Mouse (Mus musculus): ENCODE measurements at regions not wholly inside any gene's neighbourhood (a gene's known extent, or its start where the extent isn't known, plus 50 kb on each side); places are given as distances from the start of the nearest gene placed in this dataset.
A peak's percentile ranks its signal among the peaks of the same experiment; 100 is the strongest.

DNA sequence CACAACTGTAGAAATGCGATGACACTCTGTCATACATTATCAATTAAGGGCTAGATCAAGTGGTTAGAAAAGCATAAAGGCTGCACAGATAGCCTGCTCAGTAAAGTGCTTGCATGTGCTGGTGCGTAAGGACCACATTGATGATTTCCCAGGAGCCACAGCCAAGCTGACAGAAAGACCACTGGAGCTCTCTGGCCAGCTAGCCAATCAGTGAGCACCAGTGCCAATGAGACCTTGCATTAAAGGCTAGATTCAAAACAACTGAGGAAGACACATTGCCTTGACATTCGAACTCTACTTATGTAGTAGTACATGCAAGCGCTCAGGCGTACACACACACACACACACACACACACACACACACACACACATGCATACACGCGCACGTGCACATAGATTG lies 96.1 kb upstream of the App start:
- no peak for DNase-seq (ENCODE audit: low read depth)
- TF ChIP-seq POLR2A (IDR thresholded peaks at IDR 0.05; ENCODE audit: borderline replicate concordance, extremely low read depth, insufficient read depth, insufficient read length, poor library complexity, severe bottlenecking) (no peak), CTCF (IDR thresholded peaks at IDR 0.05; ENCODE audit: borderline replicate concordance, extremely low read depth, insufficient read depth, insufficient read length) (no peak)

DNA sequence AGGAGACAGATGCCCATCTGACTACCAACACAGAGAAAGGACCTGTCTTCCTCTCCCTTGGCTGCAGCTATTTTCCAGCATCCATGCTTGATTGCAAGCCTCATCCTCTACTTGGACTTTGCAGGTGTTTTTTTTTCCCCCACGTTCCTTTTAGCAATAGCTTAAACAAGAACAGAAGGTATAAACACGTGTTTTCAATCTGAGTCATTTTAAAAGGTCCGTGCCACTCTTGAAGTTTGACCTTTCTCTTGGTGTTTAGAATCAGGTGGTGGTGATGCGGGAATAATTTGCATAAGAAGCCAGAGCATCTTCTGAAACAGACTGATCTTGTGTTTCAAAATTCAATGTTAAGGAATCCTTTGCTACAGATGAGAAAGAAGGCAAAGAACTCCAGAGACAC lies 86.3 kb upstream of the App start:
- TF ChIP-seq POLR2A (IDR thresholded peaks at IDR 0.05; ENCODE audit: borderline replicate concordance, extremely low read depth, insufficient read depth, insufficient read length, poor library complexity, severe bottlenecking), result no peak
- TF ChIP-seq CTCF (IDR thresholded peaks at IDR 0.05; ENCODE audit: borderline replicate concordance, extremely low read depth, insufficient read depth, insufficient read length), result no peak
- DNase-seq (ENCODE audit: low read depth), result no peak

DNA sequence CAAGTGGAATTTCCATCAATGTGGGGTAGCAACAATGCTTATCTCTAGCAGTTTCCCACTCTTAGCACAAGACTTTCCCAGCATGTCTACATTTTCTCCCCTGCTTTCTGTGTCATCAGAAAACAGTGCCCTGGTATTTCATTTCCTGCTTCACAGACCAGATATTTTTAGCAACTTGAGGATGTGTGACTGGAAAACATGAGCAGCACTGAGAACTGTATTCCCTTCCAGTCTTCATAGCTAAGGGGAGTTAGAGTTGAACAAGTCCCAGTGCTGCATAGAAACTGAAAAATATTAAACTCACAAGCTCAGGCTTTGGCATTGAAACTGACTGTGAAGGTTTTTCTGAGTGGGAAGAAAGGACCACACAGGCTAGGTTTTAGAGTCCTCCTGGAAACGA lies 73.7 kb upstream of the App start:
- no peak for TF ChIP-seq CTCF (IDR thresholded peaks at IDR 0.05; ENCODE audit: borderline replicate concordance, extremely low read depth, insufficient read depth, insufficient read length)
- peak; percentile 28 for DNase-seq (ENCODE audit: low read depth)

DNA sequence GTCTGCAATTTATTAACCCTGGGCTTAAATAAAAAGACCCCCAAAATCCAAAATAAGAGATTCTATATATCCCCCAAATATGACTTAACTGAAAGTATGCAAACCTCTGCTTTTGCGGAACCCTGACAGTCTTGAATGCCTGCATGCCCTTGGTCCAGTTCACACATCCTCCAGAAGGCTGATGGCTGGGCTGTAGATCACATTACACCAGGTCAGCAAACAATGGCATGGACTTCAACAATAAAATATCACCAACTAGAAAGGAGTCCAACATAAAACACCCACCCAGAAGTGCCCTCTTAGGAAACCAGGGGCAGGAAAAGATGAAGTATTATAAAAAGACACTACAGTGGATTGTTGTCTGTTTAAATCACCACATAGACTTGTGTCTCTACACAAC lies 59.5 kb upstream of the App start:
- DNase-seq (ENCODE audit: low read depth), result no peak
- TF ChIP-seq CTCF (IDR thresholded peaks at IDR 0.05; ENCODE audit: borderline replicate concordance, extremely low read depth, insufficient read depth, insufficient read length), result no peak
- no peak for TF ChIP-seq POLR2A (IDR thresholded peaks at IDR 0.05; ENCODE audit: borderline replicate concordance, extremely low read depth, insufficient read depth, insufficient read length, poor library complexity, severe bottlenecking)

DNA sequence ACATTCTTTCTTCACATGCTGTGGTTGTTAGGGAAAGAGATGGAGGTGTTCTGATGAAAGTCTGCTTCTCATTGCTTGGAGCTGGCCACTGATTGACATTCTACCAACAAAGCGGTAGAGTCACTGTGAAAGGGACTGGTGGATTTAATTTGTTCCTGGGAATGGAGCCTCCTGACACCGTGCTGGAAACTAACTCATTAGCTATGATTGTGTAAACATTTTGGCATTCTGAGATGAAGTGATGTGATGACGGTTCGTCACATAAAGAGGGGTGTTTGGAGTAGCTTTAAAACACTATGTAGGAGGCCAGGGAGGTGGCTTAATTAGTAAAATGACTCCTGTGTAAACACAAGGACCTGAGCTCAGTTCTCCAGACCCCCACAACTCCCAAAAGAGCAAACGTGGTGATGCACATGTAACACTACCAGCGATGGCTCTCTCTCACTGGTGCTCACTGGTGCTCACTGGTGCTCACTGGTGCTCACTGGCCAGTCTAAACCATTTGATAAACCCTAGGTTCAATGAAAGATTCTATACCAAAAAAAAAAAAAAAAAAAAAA lies 58.4 kb upstream of the App start:
- TF ChIP-seq POLR2A (IDR thresholded peaks at IDR 0.05; ENCODE audit: borderline replicate concordance, extremely low read depth, insufficient read depth, insufficient read length, poor library complexity, severe bottlenecking) (no peak), CTCF (IDR thresholded peaks at IDR 0.05; ENCODE audit: borderline replicate concordance, extremely low read depth, insufficient read depth, insufficient read length) (no peak)
- peak; percentile 55 for DNase-seq (ENCODE audit: low read depth)

DNA sequence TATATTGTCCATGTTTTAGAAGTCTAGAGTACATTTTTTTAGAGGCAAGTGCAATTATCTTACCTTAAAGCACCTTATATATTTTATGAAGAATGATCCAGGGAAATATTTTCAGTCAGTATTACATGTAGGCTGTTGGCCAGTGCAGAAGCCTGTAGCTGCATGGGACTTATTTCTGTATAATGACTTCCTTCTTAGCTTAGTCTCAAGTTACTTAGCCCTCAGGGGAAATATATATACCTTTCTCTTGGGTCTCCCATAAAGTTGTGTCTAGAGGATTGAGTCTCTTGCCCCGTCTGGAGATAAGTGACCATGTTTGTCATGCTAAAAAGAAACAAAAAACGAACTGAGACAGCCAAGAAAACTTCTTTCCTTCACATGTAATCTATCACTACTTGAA lies 57.8 kb upstream of the App start:
- no peak for DNase-seq (ENCODE audit: low read depth)

DNA sequence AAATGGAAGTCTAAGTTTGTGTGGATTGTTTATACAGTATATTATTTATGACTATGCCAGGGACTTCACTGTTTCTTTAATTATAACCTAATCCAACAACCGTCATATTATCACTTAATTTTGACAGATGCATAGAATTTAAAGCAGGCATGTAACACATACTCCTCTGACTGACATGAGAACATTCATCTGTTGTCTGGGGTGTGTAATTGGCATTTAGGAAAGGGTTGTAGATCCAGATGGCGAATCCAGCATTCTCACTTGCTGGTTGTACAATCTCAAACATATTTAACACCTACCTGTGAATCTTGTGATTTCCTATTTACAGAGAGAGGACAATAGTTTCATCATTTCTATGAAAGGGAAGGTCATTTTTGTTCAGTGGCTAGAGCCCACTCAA lies 50.8 kb upstream of the App start:
- DNase-seq (ENCODE audit: low read depth), result peak; percentile 71

More for the DNA sequence above, 57.8 kb upstream of the App start:
- TF ChIP-seq POLR2A (IDR thresholded peaks at IDR 0.05; ENCODE audit: borderline replicate concordance, extremely low read depth, insufficient read depth, insufficient read length, poor library complexity, severe bottlenecking), result no peak
- TF ChIP-seq CTCF (IDR thresholded peaks at IDR 0.05; ENCODE audit: borderline replicate concordance, extremely low read depth, insufficient read depth, insufficient read length), result no peak

More for the DNA sequence above, 50.8 kb upstream of the App start:
- TF ChIP-seq CTCF (IDR thresholded peaks at IDR 0.05; ENCODE audit: borderline replicate concordance, extremely low read depth, insufficient read depth, insufficient read length) (no peak), POLR2A (IDR thresholded peaks at IDR 0.05; ENCODE audit: borderline replicate concordance, extremely low read depth, insufficient read depth, insufficient read length, poor library complexity, severe bottlenecking) (no peak)
